Mouse (Mus musculus) splenic B cell, adult 2 months (primary cell): ENCODE data around the gene Rxfp3.

Experiments
- DNase-seq: peaks from one replicate; pipeline ENCODE4 v3.0.0-alpha.2; 2011; ENCODE audit warnings: low read depth, low spot score
- H3K27me3 ChIP-seq: 2 replicates; pipeline ENCODE4 v1.6.1; 2012; ENCODE audit warnings: mild to moderate bottlenecking, low read length, moderate library complexity, mixed read lengths; ENCODE audit not compliant: control insufficient read depth, poor library complexity, insufficient read depth, severe bottlenecking
- H3K36me3 ChIP-seq: 2 replicates; pipeline ENCODE4 v1.6.1; 2012; ENCODE audit warnings: mild to moderate bottlenecking, low read length, moderate library complexity, mixed read lengths; ENCODE audit not compliant: control insufficient read depth, poor library complexity, insufficient read depth, severe bottlenecking

Gene Rxfp3

GRCm38 (mm10) chr15:11053678-11054439, 16.1 kb upstream of the Rxfp3 start:
- DNase-seq: no peak
- no peaks in the 10 kb centered on the region for H3K36me3 ChIP-seq

DNA sequence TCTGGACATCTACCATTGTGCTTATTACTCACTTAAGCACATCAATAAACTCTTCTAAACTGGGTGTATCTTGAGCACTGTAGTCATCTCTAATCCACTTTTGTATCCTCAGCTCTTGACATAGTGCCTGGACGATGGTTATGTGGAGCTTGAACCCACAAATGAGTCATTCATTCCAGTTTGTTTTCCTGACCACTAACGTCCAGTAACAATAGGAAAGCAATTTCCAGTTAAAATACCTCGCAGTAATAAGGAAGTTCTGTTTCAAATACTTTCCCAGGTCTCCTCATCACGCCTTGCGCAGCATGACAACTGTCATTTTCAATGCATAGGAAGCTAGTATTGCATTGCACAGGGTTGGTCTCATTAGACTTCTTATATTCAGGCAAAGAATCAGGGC, 5.0 kb upstream of the Rxfp3 start:
- Histone ChIP-seq H3K36me3 (no peaks in the 10 kb centered on the region), H3K27me3 (no peaks in the 10 kb centered on the region)
- DNase-seq: no peak

More at GRCm38 (mm10) chr15:11053678-11054439, 16.1 kb upstream of the Rxfp3 start:
- H3K27me3 ChIP-seq: no peaks in the 10 kb centered on the region

DNA sequence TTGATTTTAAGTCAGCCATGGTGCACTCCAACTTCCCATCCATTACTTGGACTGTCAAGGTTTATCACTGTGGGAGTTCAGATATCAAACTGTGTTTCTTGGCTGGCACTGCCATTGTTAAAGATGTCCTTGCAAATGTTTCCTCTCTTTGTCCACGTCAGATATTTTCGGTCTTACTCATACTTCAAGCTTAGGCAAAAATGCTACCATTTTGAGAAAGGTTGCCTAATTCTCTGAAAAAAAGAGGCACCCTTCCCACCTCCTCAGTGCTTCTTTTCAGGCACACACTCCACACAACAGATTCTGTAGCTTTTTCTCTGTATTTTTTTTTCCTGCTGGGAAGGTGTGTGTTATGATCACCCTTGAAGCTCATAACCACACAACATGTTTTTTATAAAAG, 3.4 kb upstream of the Rxfp3 start:
- H3K36me3 ChIP-seq: no peaks in the 10 kb centered on the region
- DNase-seq: no peak
- H3K27me3 ChIP-seq: no peaks in the 10 kb centered on the region

- Histone ChIP-seq H3K36me3 (no peaks in the 10 kb centered on the region), H3K27me3 (no peaks in the 10 kb centered on the region)
- no peak for DNase-seq
These were observed 2.3 kb upstream of the Rxfp3 start for GRCm38 (mm10) chr15:11040067-11040466.

GRCm38 (mm10) chr15:11038476-11038875, 685 bp upstream of the Rxfp3 start:
- peak; percentile 38 for DNase-seq
- Histone ChIP-seq H3K27me3 (no peaks in the 10 kb centered on the region; the same call in 1 of the 2 replicates), H3K36me3 (no peaks in the 10 kb centered on the region)

- DNase-seq: no peak
- Histone ChIP-seq H3K27me3 (no peaks in the 10 kb centered on the region; the same call in 1 of the 2 replicates), H3K36me3 (no peaks in the 10 kb centered on the region)
These were observed 455 bp downstream of the Rxfp3 start for GRCm38 (mm10) chr15:11037376-11037695.

GRCm38 (mm10) chr15:11036535-11037375, 1.0 kb downstream of the Rxfp3 start:
- H3K36me3 ChIP-seq: no peaks in the 10 kb centered on the region
- no peaks in the 10 kb centered on the region; the same call in 1 of the 2 replicates for H3K27me3 ChIP-seq
- no peak for DNase-seq

DNA sequence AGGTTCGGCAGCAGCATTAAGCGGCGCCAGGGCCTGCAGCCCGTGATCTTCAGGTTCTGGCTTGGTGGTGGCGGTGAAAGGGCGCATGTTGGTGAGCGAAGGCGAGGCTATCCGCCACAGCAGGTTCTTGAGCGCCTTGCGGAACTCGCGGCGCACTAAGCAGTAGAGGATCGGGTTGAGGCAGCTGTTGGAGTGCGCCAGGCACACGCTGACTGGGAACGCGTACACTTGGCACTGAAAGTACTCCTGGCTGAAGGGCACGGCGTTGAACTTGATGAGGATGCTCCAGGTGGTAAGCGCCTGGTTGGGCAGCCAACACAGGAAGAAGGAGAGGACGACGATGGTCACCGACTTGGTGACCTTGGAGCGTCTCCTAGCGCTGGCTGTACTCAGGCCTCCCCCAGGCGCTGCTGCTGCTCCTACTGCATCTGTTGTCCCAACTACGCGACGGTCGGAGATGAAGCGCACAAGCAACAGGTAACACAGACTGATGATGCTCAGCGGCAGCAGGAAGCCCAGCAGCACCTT, 1.8 kb downstream of the Rxfp3 start:
- DNase-seq: no peak
- no peaks in the 10 kb centered on the region; the same call in 1 of the 2 replicates for H3K27me3 ChIP-seq
- no peaks in the 10 kb centered on the region for H3K36me3 ChIP-seq

DNA sequence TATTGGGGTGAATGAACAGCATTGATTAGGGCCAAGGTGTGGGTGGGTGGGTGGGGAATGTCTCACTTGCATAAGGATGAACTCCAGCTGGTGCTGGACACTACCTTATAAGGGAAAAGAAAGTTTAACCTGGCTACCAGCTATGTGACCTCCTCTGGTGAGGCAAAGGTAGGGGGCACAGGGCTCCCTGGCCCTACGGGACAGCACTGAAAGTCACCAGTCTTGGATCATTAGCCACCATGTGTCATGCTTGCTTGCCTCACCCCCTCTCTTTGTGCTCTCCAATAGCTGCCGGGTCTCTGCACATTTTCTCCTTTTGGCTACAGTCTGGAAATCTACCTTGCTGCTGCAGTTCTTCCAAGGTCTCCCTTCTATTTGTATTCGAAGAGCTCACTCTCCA, 7.6 kb downstream of the Rxfp3 start:
- DNase-seq: no peak
- Histone ChIP-seq H3K27me3 (no peaks in the 10 kb centered on the region; the same call in 1 of the 2 replicates), H3K36me3 (no peaks in the 10 kb centered on the region)

DNA sequence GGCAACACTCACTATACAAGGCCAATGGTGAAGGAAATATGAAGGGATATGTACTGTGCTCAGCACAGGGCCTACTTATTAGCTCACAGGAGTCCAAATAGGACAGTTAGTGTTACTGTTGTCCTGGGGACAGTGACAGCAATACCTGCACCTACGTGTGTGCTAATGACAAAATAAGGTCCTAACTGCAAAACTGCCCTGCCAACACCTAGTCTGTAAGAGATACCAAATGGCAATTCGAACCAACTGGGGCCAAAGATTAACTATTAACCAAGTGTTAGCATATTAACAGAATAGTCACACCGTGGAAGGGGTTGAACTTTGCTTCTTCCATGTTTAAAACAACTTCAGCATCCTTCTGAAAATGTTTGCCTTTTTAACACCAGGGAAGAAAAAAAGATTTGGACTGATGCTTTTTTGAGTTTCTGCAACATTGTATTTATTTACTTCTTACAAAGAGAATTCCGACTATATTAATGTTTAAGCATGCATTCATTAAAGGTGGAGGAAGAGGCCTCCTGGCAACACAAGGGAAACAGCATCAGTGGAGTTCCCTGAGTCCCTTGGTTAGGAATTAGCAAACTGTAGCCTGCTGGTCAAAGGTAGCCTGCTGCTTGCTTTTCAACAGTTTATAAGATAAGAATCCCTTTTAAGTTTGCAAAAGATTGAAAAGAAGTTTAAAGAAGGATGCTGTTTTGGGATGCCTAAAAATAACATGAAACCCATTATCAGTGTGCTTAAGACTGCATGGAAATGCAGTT, 10.8 kb downstream of the Rxfp3 start:
- DNase-seq: no peak
- H3K36me3 ChIP-seq: no peaks in the 10 kb centered on the region
- H3K27me3 ChIP-seq: no peaks in the 10 kb centered on the region

- Histone ChIP-seq H3K36me3 (no peaks in the 10 kb centered on the region; the same call in 1 of the 2 replicates), H3K27me3 (no peaks in the 10 kb centered on the region)
- no peak for DNase-seq
These were observed 22.9 kb downstream of the Rxfp3 start for GRCm38 (mm10) chr15:11014931-11015330.

- Histone ChIP-seq H3K36me3 (no peaks in the 10 kb centered on the region), H3K27me3 (no peaks in the 10 kb centered on the region)
- DNase-seq: no peak
These were observed 26.7 kb downstream of the Rxfp3 start for GRCm38 (mm10) chr15:11010976-11011548.

GRCm38 (mm10) chr15:11008756-11009155, 29.0 kb downstream of the Rxfp3 start:
- DNase-seq: no peak
- H3K36me3 ChIP-seq: no peaks in the 10 kb centered on the region
- no peaks in the 10 kb centered on the region for H3K27me3 ChIP-seq

GRCm38 (mm10) chr15:11004646-11005045, 33.1 kb downstream of the Rxfp3 start:
- no peak for DNase-seq
- H3K27me3 ChIP-seq: no peaks in the 10 kb centered on the region

More at GRCm38 (mm10) chr15:11004646-11005045, 33.1 kb downstream of the Rxfp3 start:
- H3K36me3 ChIP-seq: no peaks in the 10 kb centered on the region
